Mouse (Mus musculus) limb, embryonic 14.5 days (tissue): ENCODE results near the gene Lekr1. TPM values are rescaled to one million over a fixed set of nuclear protein-coding genes. Genes with fewer than 3 reads are reported as not detected.

ENCODE experiments used
- ATAC-seq: fragments of 200-750 bp; cut with Nextera tagmentation; 2 replicates; pipeline ENCODE4 v1.8.0; 2017; ENCODE audit warnings: low read depth, moderate number of reproducible peaks, moderate TSS enrichment; ENCODE audit not compliant: low FRiP score
- DNase-seq: peaks from one replicate; pipeline ENCODE4 v3.0.0-alpha.2; 2015; ENCODE audit warnings: low spot score
- H3K27ac ChIP-seq: fragments of 300-500 bp; sonication (generic); replicated peaks from 2 replicates; pipeline ENCODE4 v1.5.1; 2014; ENCODE audit warnings: low read depth, mild to moderate bottlenecking, low read length, moderate library complexity, mixed read lengths
- H3K27me3 ChIP-seq: fragments of 300-500 bp; sonication (generic); 2 replicates; pipeline ENCODE4 v1.6.1; 2014; ENCODE audit warnings: low read length, mixed read lengths; ENCODE audit not compliant: control insufficient read depth, insufficient read depth
- H3K36me3 ChIP-seq: fragments of 300-500 bp; sonication (generic); 2 replicates; pipeline ENCODE4 v1.6.1; 2014; ENCODE audit warnings: mild to moderate bottlenecking, low read length, moderate library complexity, mixed read lengths; ENCODE audit not compliant: control insufficient read depth, insufficient read depth
- H3K4me1 ChIP-seq: fragments of 300-500 bp; sonication (generic); 2 replicates; pipeline ENCODE4 v1.6.1; 2014; ENCODE audit warnings: antibody characterized with exemption, low read length, mixed read lengths; ENCODE audit not compliant: control insufficient read depth, insufficient read depth
- H3K4me2 ChIP-seq: fragments of 300-500 bp; sonication (generic); replicated peaks from 2 replicates; pipeline ENCODE4 v1.6.1; 2014; ENCODE audit warnings: low read depth, mild to moderate bottlenecking, low read length, moderate library complexity; ENCODE audit not compliant: severe bottlenecking
- H3K4me3 ChIP-seq: fragments of 300-500 bp; sonication (generic); replicated peaks from 2 replicates; pipeline ENCODE4 v1.5.1; 2014; ENCODE audit warnings: low read length
- H3K9ac ChIP-seq: fragments of 300-500 bp; sonication (generic); 2 replicates; pipeline ENCODE4 v1.6.1; 2014; ENCODE audit warnings: mild to moderate bottlenecking, low read depth, low read length, moderate library complexity; ENCODE audit not compliant: severe bottlenecking
- H3K9me3 ChIP-seq: fragments of 300-500 bp; sonication (generic); 2 replicates; pipeline ENCODE4 v1.6.1; 2016; ENCODE audit warnings: low read length; ENCODE audit not compliant: control insufficient read depth
- POLR2A ChIP-seq: fragments of 200-500 bp; IDR thresholded peaks from 2 replicates; pipeline ENCODE4 v1.8.0; 2012; ENCODE audit warnings: inconsistent platforms, mild to moderate bottlenecking, moderate library complexity, borderline replicate concordance; ENCODE audit not compliant: insufficient read depth, insufficient read length; ENCODE audit errors: extremely low read depth
- WGBS: fragments of 180-500 bp; shearing (Covaris S2); extraction: QIAGEN DNeasy Blood & Tissue Kit; methylation state at CpG from one replicate; pipeline ENCODE4 v1.1.7; 2014; 5-methylcytosine and 5-hydroxymethylcytosine counted together
- polyA plus RNA-seq, 2 experiments: library from polyadenylated mRNA; depleted of rRNA in 1 of 2; stranded (reverse) in 1 of 2; unstranded in 1 of 2; fragments of >200 nt; fragmentation: Nextera tagmentation in 1 of 2; extraction: Ambion mirVana in 1 of 2; gene quantifications; 2 replicates each; pipeline versions ENCODE4 v1.2.1 to v1.2.3; 2012 to 2014

The Lekr1 gene
- polyA plus RNA-seq, 2 experiments: 5.2 to 6.9 TPM

- Histone ChIP-seq H3K4me3 (no peak overlapping the region), H3K27ac (no peak overlapping the region), H3K4me1 (no peaks in the 10 kb centered on the region), H3K9me3 (no peaks in the 10 kb centered on the region), H3K4me2 (no peak overlapping the region), H3K27me3 (no peaks in the 10 kb centered on the region), H3K36me3 (no peaks in the 10 kb centered on the region), H3K9ac (no peak overlapping the region)
- ATAC-seq (no peak), DNase-seq (no peak)
- no peak for TF ChIP-seq POLR2A
- WGBS: 74% methylated on average over 1 of the region's 1 CpGs
Observed at GRCm38 (mm10) chr3:65773910-65774309, 107.9 kb downstream of the Lekr1 start.

- DNase-seq (no peak), ATAC-seq (no peak)
- Histone ChIP-seq H3K27ac (no peak overlapping the region), H3K4me2 (no peak overlapping the region), H3K9ac (no peak overlapping the region), H3K27me3 (no peaks in the 10 kb centered on the region), H3K4me3 (no peak overlapping the region), H3K9me3 (no peaks in the 10 kb centered on the region), H3K4me1 (no peaks in the 10 kb centered on the region), H3K36me3 (no peaks in the 10 kb centered on the region)
- WGBS: 65% methylated on average over 5 of the region's 5 CpGs
- no peak for TF ChIP-seq POLR2A
Observed at GRCm38 (mm10) chr3:65775096-65775495, 109.1 kb downstream of the Lekr1 start.

- no peak for DNase-seq
- H3K4me3 ChIP-seq: no peak overlapping the region
- no peak for ATAC-seq
- no peaks in the 10 kb centered on the region for H3K36me3 ChIP-seq
- no peaks in the 10 kb centered on the region for H3K4me1 ChIP-seq
- H3K4me2 ChIP-seq: no peak overlapping the region
- WGBS: 78% methylated on average over 5 of the region's 5 CpGs
- no peak for TF ChIP-seq POLR2A
- H3K9ac ChIP-seq: no peak overlapping the region
- no peaks in the 10 kb centered on the region for H3K9me3 ChIP-seq
- H3K27me3 ChIP-seq: no peaks in the 10 kb centered on the region
- no peak overlapping the region for H3K27ac ChIP-seq
Observed at GRCm38 (mm10) chr3:65782246-65782645, 116.2 kb downstream of the Lekr1 start.

GRCm38 (mm10) chr3:65790076-65790685, 124.2 kb downstream of the Lekr1 start:
- DNase-seq: no peak
- Histone ChIP-seq H3K27me3 (no peaks in the 10 kb centered on the region), H3K9me3 (no peaks in the 10 kb centered on the region), H3K4me3 (no peak overlapping the region), H3K4me2 (no peak overlapping the region), H3K27ac (no peak overlapping the region), H3K36me3 (no peaks in the 10 kb centered on the region), H3K9ac (no peak overlapping the region), H3K4me1 (no peaks in the 10 kb centered on the region; the same call in 1 of the 2 replicates)
- ATAC-seq: no peak
- WGBS: 46% methylated on average over 3 of the region's 3 CpGs
- no peak for TF ChIP-seq POLR2A

GRCm38 (mm10) chr3:65793561-65793960, 127.5 kb downstream of the Lekr1 start:
- ATAC-seq (no peak), DNase-seq (no peak)
- TF ChIP-seq POLR2A: no peak
- no peaks in the 10 kb centered on the region for H3K9me3 ChIP-seq
- no peaks in the 10 kb centered on the region for H3K27me3 ChIP-seq
- H3K4me1 ChIP-seq: no peaks in the 10 kb centered on the region; the same call in 1 of the 2 replicates
- H3K36me3 ChIP-seq: no peaks in the 10 kb centered on the region
- no peak overlapping the region for H3K4me2 ChIP-seq
- no peak overlapping the region for H3K4me3 ChIP-seq
- H3K27ac ChIP-seq: no peak overlapping the region
- 54% methylated on average over 4 of the region's 4 CpGs for WGBS
- no peak overlapping the region for H3K9ac ChIP-seq

- H3K9ac ChIP-seq: no peak overlapping the region
- H3K36me3 ChIP-seq: no peaks in the 10 kb centered on the region
- no peaks in the 10 kb centered on the region for H3K27me3 ChIP-seq
- no peak overlapping the region for H3K4me2 ChIP-seq
- no peak for TF ChIP-seq POLR2A
- DNase-seq: no peak
- H3K27ac ChIP-seq: no peak overlapping the region
- H3K9me3 ChIP-seq: no peaks in the 10 kb centered on the region
- no peak overlapping the region for H3K4me3 ChIP-seq
- WGBS: 91% methylated on average over 2 of the region's 2 CpGs
- no peaks in the 10 kb centered on the region; the same call in 1 of the 2 replicates for H3K4me1 ChIP-seq
- ATAC-seq: no peak
Observed at GRCm38 (mm10) chr3:65794711-65795110, 128.7 kb downstream of the Lekr1 start.
